Mouse (Mus musculus) CH12.LX (cell line): ENCODE data around the gene Ermard. TPM values are rescaled to one million over a fixed set of nuclear protein-coding genes. Genes with fewer than 3 reads are reported as not detected.
"Not testable (repeated sequence)": the region's sequence is repeated elsewhere in the genome, so short reads cannot be mapped to it uniquely, and the experiment has no call there.

Experiments used
- DNase-seq: peaks from one replicate; pipeline ENCODE4 v3.0.0-alpha.2; 2013; ENCODE audit errors: extremely low read depth
- H3K27ac ChIP-seq: 2 replicates; pipeline ENCODE4 v1.5.1; 2012; ENCODE audit warnings: low read depth, mild to moderate bottlenecking, control low read depth, moderate library complexity; ENCODE audit not compliant: insufficient read depth
- H3K27me3 ChIP-seq: replicated peaks from 2 replicates; pipeline ENCODE3; 2012; ENCODE audit warnings: inconsistent platforms
- H3K36me3 ChIP-seq, 2 experiments: replicated peaks in 1 of 2; 2 replicates each; pipeline versions ENCODE3 to v1.6.1; 2012; ENCODE audit warnings: inconsistent platforms in 1 of 2, low read length in 1 of 2, mild to moderate bottlenecking in 1 of 2, mixed read lengths in 1 of 2, moderate library complexity in 1 of 2; ENCODE audit not compliant: control insufficient read depth in 1 of 2, insufficient read depth in 1 of 2
- H3K4me1 ChIP-seq, 2 experiments: 2 replicates each; pipeline ENCODE4 v1.6.1; 2012; ENCODE audit warnings: inconsistent platforms in 1 of 2, moderate library complexity in 1 of 2; ENCODE audit not compliant: insufficient read depth in 2 of 2, control insufficient read depth in 1 of 2
- H3K4me2 ChIP-seq: 2 replicates; pipeline ENCODE4 v1.6.1; 2012; ENCODE audit warnings: low read depth, mild to moderate bottlenecking, control low read depth; ENCODE audit not compliant: poor library complexity, insufficient read depth, severe bottlenecking
- H3K4me3 ChIP-seq, 3 experiments: fragments of 150-350 bp in 1 of 3; sonication (generic) in 1 of 3; replicated peaks in 1 of 3; 2 replicates each; pipeline versions ENCODE3 to v1.5.1; 2011 to 2012; ENCODE audit warnings: low read depth in 2 of 3, low read length in 2 of 3, mild to moderate bottlenecking in 2 of 3, moderate library complexity in 2 of 3, control low read depth in 1 of 3, improper control_type of control experiment in 1 of 3, inconsistent platforms in 1 of 3, mixed read lengths in 1 of 3; ENCODE audit not compliant: poor library complexity in 1 of 3
- H3K79me2 ChIP-seq: replicated peaks from 2 replicates; pipeline ENCODE4 v1.6.1; 2012; ENCODE audit warnings: mild to moderate bottlenecking, moderate library complexity; ENCODE audit not compliant: control insufficient read depth, poor library complexity, insufficient read depth, severe bottlenecking; ENCODE audit errors: extremely low read depth
- H3K9ac ChIP-seq: 2 replicates; pipeline ENCODE4 v1.6.1; 2012; ENCODE audit warnings: low read depth, mild to moderate bottlenecking, control low read depth, moderate library complexity; ENCODE audit not compliant: insufficient read depth
- H3K9me3 ChIP-seq: replicated peaks from 2 replicates; pipeline ENCODE3; 2012; ENCODE audit warnings: low read length, inconsistent platforms, mixed read lengths
- dilution Hi-C: fragments of 300-500 bp; cut with MboI; formaldehyde crosslinking; loops from 2 replicates; pipeline ENCODE4 v1.14.3; 2020; ENCODE audit warnings: low sequenced_read_pairs; ENCODE audit not compliant: extremely low pct_unique_long_range_greater_than_20kb, extremely low pct_ligation_motif_present
- in situ Hi-C: fragments of 300-500 bp; cut with MboI; formaldehyde crosslinking; loops from 3 replicates; pipeline ENCODE4 v1.14.3; 2019; ENCODE audit warnings: low sequenced_read_pairs, low pct_ligation_motif_present, low pct_unique_long_range_greater_than_20kb, mixed read lengths
- polyA plus RNA-seq: library from polyadenylated mRNA; unstranded; fragments of >175 nt; gene quantifications from 2 replicates; pipeline ENCODE4 v1.2.1, GENCODE M21; 2012; ENCODE audit warnings: low read depth; ENCODE audit not compliant: insufficient read length
- total RNA-seq, 2 experiments: library from RNA; depleted of rRNA; stranded (reverse); fragments of 300-350 nt in 1 of 2; fragments of >200 nt in 1 of 2; gene quantifications; 2 replicates each; pipeline ENCODE4 v1.2.3; 2012 to 2014

Gene Ermard
- total and polyA plus RNA-seq, 3 experiments = 32.0 to 45.6 (median 38.8) TPM

GRCm38 (mm10) chr17:15040455-15040854 lies 553 bp upstream of the Ermard start:
- H3K36me3 ChIP-seq, H3K27ac ChIP-seq, H3K27me3 ChIP-seq, H3K4me3 ChIP-seq, H3K79me2 ChIP-seq, H3K4me1 ChIP-seq, H3K9me3 ChIP-seq, in situ Hi-C loops, dilution Hi-C loops, H3K9ac ChIP-seq, DNase-seq, H3K4me2 ChIP-seq: not testable (repeated sequence)

GRCm38 (mm10) chr17:15050338-15050737 lies 9.3 kb downstream of the Ermard start:
- H3K4me1 ChIP-seq, H3K9ac ChIP-seq, H3K4me3 ChIP-seq, H3K9me3 ChIP-seq, H3K79me2 ChIP-seq, DNase-seq, in situ Hi-C loops, H3K27me3 ChIP-seq, dilution Hi-C loops, H3K27ac ChIP-seq, H3K4me2 ChIP-seq: not testable (repeated sequence)
- peaks cover 3 to 10% of the 10 kb centered on the region in 2 experiments for H3K36me3 ChIP-seq

- dilution Hi-C loops, H3K4me1 ChIP-seq: not testable (repeated sequence)
Observed at GRCm38 (mm10) chr17:15052766-15053165, 11.8 kb downstream of the Ermard start.

DNA sequence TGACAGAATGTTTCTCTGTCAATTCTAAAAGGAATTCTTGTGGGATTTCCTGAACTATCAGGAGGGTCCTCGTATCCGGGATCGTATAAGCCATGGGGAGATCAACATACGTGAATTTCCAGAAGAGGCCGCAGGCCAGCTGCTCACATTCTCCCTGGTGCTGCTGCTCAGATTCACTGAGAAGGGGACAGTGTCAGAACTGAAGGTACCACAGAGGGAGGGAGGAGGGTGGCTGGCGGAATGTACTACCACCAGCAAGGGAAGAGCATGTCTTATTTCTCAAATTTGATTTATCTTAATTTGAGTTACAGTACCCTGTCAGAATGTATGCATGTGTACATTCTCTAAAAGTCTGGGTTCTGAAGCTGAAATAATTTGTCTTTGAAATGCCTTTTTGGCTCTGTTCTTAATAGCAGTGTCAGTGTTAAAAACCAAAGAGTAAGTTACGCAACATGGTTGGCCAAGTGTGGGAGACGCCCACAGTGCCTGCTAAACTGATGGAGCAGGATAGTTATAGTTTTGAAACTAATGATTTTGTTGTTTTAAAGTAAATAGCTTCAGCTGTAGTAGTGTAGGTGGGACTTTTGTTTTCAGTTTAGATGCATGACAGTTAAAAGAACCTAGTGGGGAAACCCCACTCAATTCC lies 12.3 kb downstream of the Ermard start:
- dilution Hi-C loops, H3K9me3 ChIP-seq, H3K79me2 ChIP-seq, DNase-seq, in situ Hi-C loops, H3K4me2 ChIP-seq, H3K9ac ChIP-seq, H3K4me1 ChIP-seq, H3K4me3 ChIP-seq, H3K27me3 ChIP-seq, H3K27ac ChIP-seq: not testable (repeated sequence)
- H3K36me3 ChIP-seq = peaks cover 32 to 35% of the 10 kb centered on the region in 2 experiments

More at GRCm38 (mm10) chr17:15052766-15053165, 11.8 kb downstream of the Ermard start:
- H3K36me3 ChIP-seq = peaks cover 26 to 29% of the 10 kb centered on the region in 2 experiments
- H3K4me2 ChIP-seq, in situ Hi-C loops, H3K79me2 ChIP-seq, H3K4me3 ChIP-seq, H3K9ac ChIP-seq, H3K27ac ChIP-seq, H3K27me3 ChIP-seq, H3K9me3 ChIP-seq, DNase-seq: not testable (repeated sequence)

- in situ Hi-C loops, dilution Hi-C loops, H3K79me2 ChIP-seq, H3K27me3 ChIP-seq, DNase-seq, H3K4me3 ChIP-seq, H3K9ac ChIP-seq, H3K27ac ChIP-seq, H3K4me2 ChIP-seq, H3K4me1 ChIP-seq, H3K9me3 ChIP-seq: not testable (repeated sequence)
- H3K36me3 ChIP-seq = peaks cover 37 to 39% of the 10 kb centered on the region in 2 experiments
Observed at GRCm38 (mm10) chr17:15053829-15054200, 12.8 kb downstream of the Ermard start.
